Mouse (Mus musculus): Measurements from ENCODE around the gene Slc3a2.
A peak's percentile ranks its signal among the peaks of the same experiment; 100 is the strongest.

Gene Slc3a2

DNA sequence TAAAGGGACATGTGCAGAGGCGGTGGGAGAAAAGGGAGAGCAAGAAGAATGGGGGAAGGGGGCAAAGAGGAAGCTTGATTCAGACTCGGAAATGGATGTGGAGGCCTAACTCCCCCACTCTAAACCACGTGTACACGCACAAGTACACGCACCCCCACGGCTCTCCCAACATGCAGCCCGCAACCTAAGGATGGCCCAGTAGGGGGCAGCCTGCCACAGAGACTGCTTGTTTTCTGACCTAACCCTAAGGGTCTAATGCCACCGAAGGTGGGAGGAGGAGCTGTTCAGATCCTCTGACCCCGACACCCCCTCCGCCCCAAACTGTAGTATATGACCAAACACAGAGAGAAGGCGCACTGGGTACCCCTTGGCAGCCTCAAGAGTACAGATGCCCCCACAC lies 60.8 kb downstream of the Slc3a2 start:
- peak; percentile 89 for DNase-seq (ENCODE audit: low spot score)

DNA sequence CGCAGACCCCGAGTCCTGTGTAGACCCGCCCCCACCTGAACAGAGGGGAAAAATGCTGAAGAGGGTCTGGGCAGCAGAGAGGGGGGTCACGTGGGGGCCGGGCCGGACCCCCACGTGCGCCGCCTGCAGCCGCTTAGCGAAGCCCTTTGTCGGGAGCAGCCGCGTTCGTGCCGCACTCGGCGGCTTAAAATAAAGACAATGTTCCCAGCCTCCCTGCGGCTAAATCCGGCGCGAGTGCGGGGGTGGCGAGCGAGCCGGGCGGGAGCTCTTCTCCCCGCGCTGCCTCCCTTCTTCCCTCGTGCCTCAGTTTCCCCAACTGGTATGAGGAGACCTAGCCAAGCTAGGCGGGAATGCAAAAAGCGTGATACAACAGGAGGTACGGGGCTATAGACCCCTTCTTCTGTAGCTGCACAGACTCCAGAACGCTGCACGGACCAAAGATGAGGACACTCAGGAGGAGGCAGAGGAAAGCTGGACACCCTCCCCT lies 61.3 kb downstream of the Slc3a2 start:
- DNase-seq (ENCODE audit: low spot score): peak; percentile 70

Data from left cerebral cortex, adult 11 months (tissue).